Mouse (Mus musculus): ENCODE data around the gene Rsg1.

Rsg1 gene

GRCm38 (mm10) chr4:141247776-141248613, 34.2 kb downstream of the Rsg1 start:
- DNase-seq (ENCODE audit: low spot score in 2 of 2), result peak in 1 of 2 experiments; percentile 59

- no peak for DNase-seq (ENCODE audit: low spot score in 2 of 2)
These were observed 34.8 kb downstream of the Rsg1 start for GRCm38 (mm10) chr4:141248614-141248978.

- DNase-seq (ENCODE audit: low spot score in 2 of 2), result no peak
These were observed 35.6 kb downstream of the Rsg1 start for GRCm38 (mm10) chr4:141249383-141249782.

GRCm38 (mm10) chr4:141251071-141251470, 37.3 kb downstream of the Rsg1 start:
- DNase-seq (ENCODE audit: low spot score in 2 of 2), result no peak

GRCm38 (mm10) chr4:141252641-141253040, 38.9 kb downstream of the Rsg1 start:
- DNase-seq (ENCODE audit: low spot score in 2 of 2), result no peak

- peak in 1 of 2 experiments; percentile 76 for DNase-seq (ENCODE audit: low spot score in 2 of 2)
These were observed 40.5 kb downstream of the Rsg1 start for GRCm38 (mm10) chr4:141254234-141254633.

GRCm38 (mm10) chr4:141257440-141257839, 43.7 kb downstream of the Rsg1 start:
- no peak for DNase-seq (ENCODE audit: low spot score in 2 of 2)

GRCm38 (mm10) chr4:141259413-141259812, 45.7 kb downstream of the Rsg1 start:
- no peak for DNase-seq (ENCODE audit: low spot score in 2 of 2)

GRCm38 (mm10) chr4:141260007-141260723, 46.4 kb downstream of the Rsg1 start:
- no peak for DNase-seq (ENCODE audit: low spot score in 2 of 2)

- no peak for DNase-seq (ENCODE audit: low spot score in 2 of 2)
These were observed 49.3 kb downstream of the Rsg1 start for GRCm38 (mm10) chr4:141262906-141263637.

- no peak for DNase-seq (ENCODE audit: low spot score in 2 of 2)
These were observed 52.4 kb downstream of the Rsg1 start for GRCm38 (mm10) chr4:141265979-141266637.

- DNase-seq (ENCODE audit: low spot score in 2 of 2), result no peak
These were observed 53.5 kb downstream of the Rsg1 start for GRCm38 (mm10) chr4:141267250-141267649.

- DNase-seq (ENCODE audit: low spot score in 2 of 2), result no peak
These were observed 54.1 kb downstream of the Rsg1 start for GRCm38 (mm10) chr4:141267837-141268236.

- no peak for DNase-seq (ENCODE audit: low spot score in 2 of 2)
These were observed 54.6 kb downstream of the Rsg1 start for GRCm38 (mm10) chr4:141268350-141268749.

GRCm38 (mm10) chr4:141269080-141269479, 55.3 kb downstream of the Rsg1 start:
- DNase-seq (ENCODE audit: low spot score in 2 of 2), result no peak

- no peak for DNase-seq (ENCODE audit: low spot score in 2 of 2)
These were observed 56.6 kb downstream of the Rsg1 start for GRCm38 (mm10) chr4:141270201-141270940.

- no peak for DNase-seq (ENCODE audit: low spot score in 2 of 2)
These were observed 57.5 kb downstream of the Rsg1 start for GRCm38 (mm10) chr4:141271228-141271627.

- DNase-seq (ENCODE audit: low spot score in 2 of 2), result no peak
These were observed 58.0 kb downstream of the Rsg1 start for GRCm38 (mm10) chr4:141271721-141272120.

GRCm38 (mm10) chr4:141272878-141273277, 59.1 kb downstream of the Rsg1 start:
- DNase-seq (ENCODE audit: low spot score in 2 of 2), result no peak

- DNase-seq (ENCODE audit: low spot score in 2 of 2), result peak; percentile 87 to 92
These were observed 59.5 kb downstream of the Rsg1 start for GRCm38 (mm10) chr4:141273296-141273695.

All from urinary bladder, postnatal 4 days (tissue).